Mouse (Mus musculus) retina, adult 2 months (tissue): ENCODE measurements around the gene Muc20.

Experiments
- DNase-seq: peaks from one replicate; pipeline ENCODE4 v3.0.0-alpha.2; 2012; ENCODE audit warnings: low read depth, low spot score

Gene Muc20

GRCm38 (mm10) chr16:32796676-32797425 is 384 bp downstream of the Muc20 start:
- DNase-seq, result no peak

GRCm38 (mm10) chr16:32795177-32795576 is 2.1 kb downstream of the Muc20 start:
- no peak for DNase-seq

DNA sequence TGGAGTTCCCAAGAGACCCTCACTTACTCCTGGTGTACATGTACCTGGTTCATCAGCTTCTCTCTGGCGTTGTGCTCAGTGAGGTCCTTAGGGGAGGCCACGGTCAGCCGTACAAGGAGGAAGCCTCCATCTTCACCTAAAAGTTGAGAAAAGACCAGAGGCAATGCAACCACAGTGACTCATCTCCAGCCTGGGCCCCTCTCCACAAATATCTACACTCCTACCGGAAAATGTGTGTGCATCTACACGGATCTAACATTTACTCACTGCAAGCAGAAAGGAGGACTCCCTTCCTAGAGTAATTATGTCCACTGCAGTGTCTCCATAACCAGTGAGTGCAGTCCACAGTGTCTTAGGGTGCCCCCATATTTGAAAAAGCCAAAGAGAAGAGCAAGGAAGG is 7.2 kb downstream of the Muc20 start:
- no peak for DNase-seq

DNA sequence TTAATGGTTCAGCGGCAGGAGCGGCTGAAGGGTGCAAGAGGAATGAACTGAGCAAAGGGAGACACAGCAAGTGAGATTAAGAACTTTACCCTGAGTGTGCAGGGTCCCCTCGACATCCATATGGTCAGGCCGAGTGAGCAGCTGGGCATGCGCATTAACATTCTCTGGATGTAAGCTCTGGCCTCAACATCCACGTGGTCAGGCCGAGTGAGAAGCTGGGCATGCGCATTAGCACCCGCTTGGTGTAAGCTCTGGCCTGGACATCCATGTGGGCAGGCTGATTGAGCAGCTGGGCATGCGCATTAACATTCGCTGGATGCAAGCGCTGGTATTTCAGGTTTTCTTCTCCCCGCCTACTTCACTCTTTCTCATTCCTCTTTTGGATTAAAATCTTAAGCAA is 12.4 kb downstream of the Muc20 start:
- peak; percentile 33 for DNase-seq

DNA sequence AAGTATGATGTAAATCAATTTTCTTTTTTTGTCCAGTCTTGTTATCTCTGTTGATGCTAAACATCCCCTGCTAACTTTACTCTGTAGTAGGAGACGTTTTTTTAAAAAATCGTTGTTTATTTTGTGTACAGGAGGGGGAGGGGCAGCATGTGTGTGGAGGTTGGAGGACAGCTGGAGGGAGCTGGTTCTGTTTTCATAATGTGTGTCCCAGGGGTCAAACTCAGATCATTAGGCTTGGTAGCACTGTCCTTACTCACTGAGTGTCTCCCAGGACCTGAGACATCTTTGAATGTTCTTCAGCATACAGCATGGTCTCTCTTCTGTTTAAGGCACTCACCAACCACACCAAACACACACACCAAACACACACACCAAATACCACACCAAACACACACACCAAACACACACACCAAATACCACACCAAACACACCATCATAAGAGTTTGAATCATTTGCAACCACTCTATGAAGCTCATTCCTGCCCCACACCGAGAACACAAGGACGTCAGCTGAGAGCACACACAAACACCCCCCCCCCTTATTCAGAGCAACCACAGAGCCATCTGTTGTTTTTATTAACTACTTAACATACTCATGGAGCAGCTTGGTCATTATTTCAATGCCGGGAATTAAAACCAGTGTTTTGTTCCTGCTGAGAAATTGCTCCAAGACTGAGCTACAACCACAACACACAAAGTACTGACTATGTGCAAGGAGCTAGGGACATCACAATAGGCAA is 13.7 kb downstream of the Muc20 start:
- DNase-seq, result no peak

DNA sequence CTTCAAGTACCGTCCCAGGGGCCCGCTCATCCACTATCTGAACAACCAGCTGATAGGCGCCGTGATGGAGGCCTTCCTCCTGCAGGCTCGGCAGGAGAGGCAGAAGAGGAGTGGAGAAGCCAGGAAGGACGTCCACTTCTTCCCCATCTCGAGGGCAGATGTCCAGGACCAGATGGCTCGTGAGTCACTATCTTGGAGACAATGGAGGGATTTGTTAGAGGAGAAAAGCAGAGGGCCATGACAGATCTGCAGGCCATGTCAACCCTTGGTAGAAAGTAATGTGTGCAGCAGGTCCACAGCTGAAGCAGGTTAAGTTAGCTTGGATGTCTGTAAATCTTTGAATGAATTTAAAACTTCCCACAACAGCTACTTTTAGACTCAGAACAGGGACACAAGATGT is 18.3 kb downstream of the Muc20 start:
- no peak for DNase-seq

GRCm38 (mm10) chr16:32776676-32777075 is 20.6 kb downstream of the Muc20 start:
- DNase-seq, result no peak

DNA sequence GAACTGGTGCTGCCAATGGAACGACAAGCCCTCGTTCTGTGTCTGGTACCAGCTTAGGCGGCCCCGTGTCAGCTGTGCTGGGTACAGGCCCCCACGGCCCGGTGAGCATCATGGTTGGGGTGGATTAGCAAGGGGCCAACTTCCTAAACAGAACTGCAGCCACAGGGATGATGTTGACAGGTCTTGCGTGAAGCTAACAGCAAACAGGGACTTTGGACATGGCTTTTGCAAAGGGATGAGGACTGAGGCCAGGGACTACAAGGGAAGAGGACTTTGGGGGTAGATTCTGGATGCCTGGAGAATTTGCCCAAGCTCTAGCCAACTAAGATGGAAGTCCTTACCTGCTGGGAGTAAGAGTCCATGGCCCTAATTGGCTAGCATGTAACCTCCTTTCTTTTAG is 30.3 kb downstream of the Muc20 start:
- no peak for DNase-seq

- no peak for DNase-seq
Observed at GRCm38 (mm10) chr16:32764961-32765360, 32.3 kb downstream of the Muc20 start.

DNA sequence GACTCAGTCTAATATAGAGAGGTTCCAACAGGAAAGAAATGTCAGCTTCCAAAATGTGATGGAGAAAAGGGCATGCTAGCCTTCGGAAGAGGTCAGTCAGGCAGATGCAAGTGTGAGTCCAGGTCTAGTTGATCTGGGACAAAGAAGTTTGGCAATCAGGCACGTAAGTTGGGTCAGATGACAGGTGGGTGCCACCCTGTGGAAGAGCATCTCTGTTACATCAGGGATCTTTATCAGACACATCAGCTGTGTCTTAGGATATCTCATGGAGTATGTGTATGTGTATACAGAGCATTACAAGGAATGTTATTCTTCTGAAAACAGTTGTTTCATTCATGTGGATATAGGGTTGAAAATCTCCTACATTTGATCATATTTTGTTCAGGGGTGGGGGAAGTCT is 32.7 kb downstream of the Muc20 start:
- no peak for DNase-seq

DNA sequence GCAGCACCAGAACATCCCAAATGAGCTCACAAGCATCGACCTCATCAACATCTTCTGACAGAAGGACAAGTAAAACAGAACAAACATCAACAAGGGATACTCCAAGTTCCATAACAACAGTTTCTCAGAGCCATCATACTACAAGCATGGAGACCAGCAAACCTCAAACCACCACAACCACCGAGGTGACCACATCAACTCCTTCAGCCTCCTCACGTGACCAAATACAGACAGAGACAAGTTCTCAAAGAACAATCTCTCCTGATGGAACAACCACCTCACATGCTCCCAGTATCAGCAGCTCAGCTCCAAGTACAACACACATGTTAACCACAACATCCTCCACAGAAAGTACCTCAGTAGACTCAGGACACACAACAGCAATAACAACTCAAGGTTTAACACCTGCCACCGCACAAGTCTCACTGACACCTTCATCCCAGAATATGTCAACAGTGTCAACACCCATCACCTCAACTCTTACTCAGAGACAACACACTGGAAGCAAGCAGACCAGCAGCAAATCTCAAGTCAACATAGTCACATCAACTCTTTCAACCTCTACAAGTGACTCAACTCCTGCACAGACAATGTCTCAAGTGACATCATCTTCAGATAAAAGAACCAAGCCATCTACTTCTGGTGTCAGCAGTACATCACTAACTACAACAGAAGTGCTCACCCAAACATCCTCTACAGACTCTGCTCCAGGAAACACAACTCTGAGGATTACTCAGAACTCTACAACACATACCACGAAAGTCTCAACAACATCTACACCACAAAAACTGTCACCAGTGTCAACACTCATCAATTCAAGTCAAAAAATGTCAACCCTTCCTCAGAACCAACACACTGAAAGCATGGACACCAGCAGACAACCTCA is 46.8 kb downstream of the Muc20 start:
- no peak for DNase-seq

DNA sequence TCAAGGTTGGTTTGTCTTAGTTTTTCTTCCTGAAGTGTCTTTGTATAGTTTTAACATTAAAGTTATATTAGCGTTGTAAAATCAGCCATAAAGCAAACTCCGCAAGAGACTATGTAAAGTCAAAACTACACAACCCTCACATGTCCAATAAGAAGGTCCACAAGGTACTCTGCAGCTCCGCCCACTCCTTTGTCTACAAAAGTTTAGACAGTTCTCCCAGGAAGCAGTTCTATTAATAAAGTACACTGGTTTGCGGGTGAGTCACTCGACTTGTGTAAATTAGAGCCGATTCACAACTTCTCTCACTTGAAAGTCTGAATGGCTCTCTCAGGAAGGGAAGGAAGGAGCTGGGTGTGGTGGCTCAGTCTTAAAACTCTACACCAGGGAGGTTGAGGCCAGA is 51.4 kb downstream of the Muc20 start:
- DNase-seq, result no peak

DNA sequence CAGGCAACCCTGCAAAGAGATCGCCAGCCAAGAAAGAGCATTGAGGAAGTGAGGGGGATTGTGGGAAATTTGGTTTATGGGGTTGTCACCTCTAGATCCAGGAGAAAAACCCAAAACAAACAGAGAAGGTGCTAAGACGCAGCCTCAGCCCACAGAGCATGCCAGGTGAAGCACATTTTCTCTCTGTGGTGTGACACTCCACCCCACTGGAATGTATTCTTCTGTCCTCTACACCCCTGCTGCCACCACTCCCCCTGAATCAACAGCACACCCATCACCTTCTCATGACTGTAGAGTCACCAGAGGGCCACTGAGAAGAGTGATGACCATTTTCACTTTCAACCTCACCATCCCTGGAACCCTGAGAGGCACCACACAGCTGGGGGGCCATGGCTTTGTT is 54.5 kb downstream of the Muc20 start:
- DNase-seq, result no peak

DNA sequence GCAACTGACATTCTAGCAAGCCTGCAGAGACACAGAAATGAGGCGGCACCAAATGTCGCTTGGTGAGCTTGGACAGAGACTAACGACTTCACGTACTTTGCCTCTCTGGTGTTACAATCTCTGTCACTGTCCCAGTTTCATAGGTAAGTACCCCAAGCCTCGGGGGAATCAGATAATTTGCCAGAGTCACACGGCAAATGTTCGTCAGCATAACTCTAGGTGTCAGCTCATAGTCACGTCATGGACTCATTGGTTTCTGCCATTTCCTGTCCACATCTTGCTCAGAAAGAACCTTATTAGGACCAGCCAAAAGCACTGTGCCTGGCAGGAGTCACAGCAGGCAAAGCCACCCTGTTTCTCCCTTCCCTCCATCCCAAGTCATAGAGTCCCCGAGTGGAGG is 55.9 kb downstream of the Muc20 start:
- DNase-seq, result no peak

DNA sequence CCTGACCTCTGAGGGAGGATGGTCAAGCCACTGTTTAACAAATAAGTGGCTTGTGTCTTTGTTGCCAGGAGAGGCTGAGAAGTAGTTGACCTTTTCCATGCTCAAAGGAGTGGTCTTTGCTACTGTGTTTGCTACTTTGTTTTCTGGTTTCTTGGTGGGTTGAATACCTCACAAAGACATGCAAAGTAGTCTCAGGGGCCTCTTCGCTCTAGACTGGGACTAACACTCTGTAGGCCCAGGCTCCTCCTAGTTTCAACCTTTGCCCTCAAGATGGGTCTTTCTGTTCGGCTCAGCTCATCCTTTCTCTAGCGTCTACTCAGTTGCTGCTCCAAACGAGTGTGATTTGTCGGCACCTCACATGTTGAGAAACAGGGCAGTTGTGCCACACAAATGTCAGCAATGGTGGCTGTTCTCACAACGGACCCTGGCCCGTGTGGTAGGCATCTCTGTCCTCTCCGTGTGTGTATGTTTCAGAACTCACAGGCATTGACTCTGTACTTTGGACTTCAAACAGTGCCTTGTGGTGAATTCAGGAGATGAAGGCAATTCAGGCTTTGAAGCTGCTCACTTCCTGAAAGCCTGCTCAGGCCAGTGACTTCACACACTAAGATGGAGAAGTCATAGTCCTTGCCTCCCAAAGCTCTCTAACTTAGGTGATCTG is 57.1 kb downstream of the Muc20 start:
- no peak for DNase-seq

GRCm38 (mm10) chr16:32736022-32736421 is 61.2 kb downstream of the Muc20 start:
- no peak for DNase-seq

GRCm38 (mm10) chr16:32735586-32735985 is 61.6 kb downstream of the Muc20 start, which contains the start of gene Muc4:
Gene Muc4, plus strand, starts transcription at chr16:32735886.
- no peak for DNase-seq

GRCm38 (mm10) chr16:32733213-32733612 is 64.0 kb downstream of the Muc20 start:
- no peak for DNase-seq

- DNase-seq, result no peak
Observed at GRCm38 (mm10) chr16:32728730-32729129, 68.5 kb downstream of the Muc20 start.

GRCm38 (mm10) chr16:32728240-32728639 is 69.0 kb downstream of the Muc20 start:
- no peak for DNase-seq
